Mouse (Mus musculus): ENCODE results near the gene Sval3. TPM values are rescaled to one million over a fixed set of nuclear protein-coding genes. Genes with fewer than 3 reads are reported as not detected.

Sval3 gene
- polyA plus RNA-seq (2015; fragmentation: Nextera tagmentation; extraction: Ambion mirVana) = not detected in 2 replicates

GRCm38 (mm10) chr6:41967840-41968239, at the start of gene Sval3:
Sval3 (plus strand) TSS chr6:41968140.
- 42% methylated on average over 1 of the region's 1 CpGs for WGBS (ENCODE audit: insufficient replicate concordance)
- H3K4me1 ChIP-seq (replicated peaks) = no peaks in the 10 kb centered on the region
- H3K36me3 ChIP-seq = no peaks in the 10 kb centered on the region
- no peak for ATAC-seq (ENCODE audit: low read depth)
- no peak for DNase-seq
- H3K9ac ChIP-seq = no peak within 1 kb of the TSS
- no peaks in the 10 kb centered on the region for H3K27me3 ChIP-seq
- no peak within 1 kb of the TSS for H3K4me3 ChIP-seq (replicated peaks)
- H3K27ac ChIP-seq = no peak within 1 kb of the TSS
- no peaks in the 10 kb centered on the region for H3K9me3 ChIP-seq (replicated peaks)
- no peak within 1 kb of the TSS for H3K4me2 ChIP-seq

- H3K27ac ChIP-seq = no peak within 1 kb of the TSS
These were observed 16.6 kb upstream of the Sval3 start, which contains the start of gene Sval1 for GRCm38 (mm10) chr6:41951330-41951729. Sval1 (plus strand) TSS chr6:41951630.

More at GRCm38 (mm10) chr6:41951330-41951729, 16.6 kb upstream of the Sval3 start, which contains the start of gene Sval1:
- Histone ChIP-seq H3K4me3 (replicated peaks) (no peak within 1 kb of the TSS), H3K9me3 (replicated peaks) (no peaks in the 10 kb centered on the region), H3K4me1 (replicated peaks) (no peaks in the 10 kb centered on the region), H3K4me2 (no peak within 1 kb of the TSS), H3K36me3 (no peaks in the 10 kb centered on the region), H3K9ac (no peak within 1 kb of the TSS), H3K27me3 (no peaks in the 10 kb centered on the region)
- no peak for DNase-seq
- 62% methylated on average over 1 of the region's 1 CpGs for WGBS (ENCODE audit: insufficient replicate concordance)
- no peak for ATAC-seq (ENCODE audit: low read depth)

Other genes with a start within 250 kb of the Sval3 start
- not detected in 2 replicates for gene Olfr459, start 193.0 kb upstream of the Sval3 start, polyA plus RNA-seq (2015; fragmentation: Nextera tagmentation; extraction: Ambion mirVana)
- gene Pip, start 120.6 kb upstream of the Sval3 start, polyA plus RNA-seq (2015; fragmentation: Nextera tagmentation; extraction: Ambion mirVana) = not detected in 2 replicates
- not detected in 2 replicates for gene Sval2, start 115.2 kb upstream of the Sval3 start, polyA plus RNA-seq (2015; fragmentation: Nextera tagmentation; extraction: Ambion mirVana)
- gene Sval1, start 16.5 kb upstream of the Sval3 start, polyA plus RNA-seq (2015; fragmentation: Nextera tagmentation; extraction: Ambion mirVana) = not detected in 2 replicates
- not detected in 2 replicates for gene Sva, start 70.3 kb downstream of the Sval3 start, polyA plus RNA-seq (2015; fragmentation: Nextera tagmentation; extraction: Ambion mirVana)
- not detected in 2 replicates for gene Tas2r139, start 172.8 kb downstream of the Sval3 start, polyA plus RNA-seq (2015; fragmentation: Nextera tagmentation; extraction: Ambion mirVana)
- gene Tas2r144, start 247.2 kb downstream of the Sval3 start, polyA plus RNA-seq (2015; fragmentation: Nextera tagmentation; extraction: Ambion mirVana) = not detected in 2 replicates